Mouse (Mus musculus) urinary bladder, postnatal 0 days (tissue): Measurements from ENCODE around the gene Rhox7b. TPM values are rescaled to one million over a fixed set of nuclear protein-coding genes. Genes with fewer than 3 reads are reported as not detected.

ENCODE experiments used
- polyA plus RNA-seq: library from polyadenylated mRNA; unstranded; fragments of >200 nt; fragmentation: Nextera tagmentation; extraction: Ambion mirVana; gene quantifications from 2 replicates; pipeline ENCODE4 v1.2.1, GENCODE M21; 2015

The Rhox7b gene
- polyA plus RNA-seq = 0.17 and 0.41 TPM in 2 replicates

DNA sequence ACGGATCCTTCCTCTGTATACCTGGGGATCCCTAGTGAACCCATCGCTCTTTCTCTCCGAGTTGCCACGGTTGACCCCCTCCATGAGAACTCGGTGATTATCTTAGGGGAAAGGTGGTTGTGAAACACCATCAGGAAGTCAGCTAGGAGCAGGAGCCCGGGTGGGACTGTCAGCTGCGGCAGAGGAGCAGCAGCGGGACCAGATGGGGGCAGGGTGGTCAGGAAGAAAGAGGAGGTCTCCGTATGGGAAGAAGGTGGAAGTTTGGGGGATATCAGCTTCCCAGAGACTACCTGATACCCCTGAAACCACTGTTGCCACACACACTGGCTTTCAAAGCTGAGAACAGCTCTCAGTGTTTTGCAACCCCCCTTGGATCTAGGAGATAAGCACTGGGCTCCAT, at the start of gene Rhox7b:
Gene Rhox7b, minus strand, starts transcription at position 101 of the 400 bp plus-strand sequence.

DNA sequence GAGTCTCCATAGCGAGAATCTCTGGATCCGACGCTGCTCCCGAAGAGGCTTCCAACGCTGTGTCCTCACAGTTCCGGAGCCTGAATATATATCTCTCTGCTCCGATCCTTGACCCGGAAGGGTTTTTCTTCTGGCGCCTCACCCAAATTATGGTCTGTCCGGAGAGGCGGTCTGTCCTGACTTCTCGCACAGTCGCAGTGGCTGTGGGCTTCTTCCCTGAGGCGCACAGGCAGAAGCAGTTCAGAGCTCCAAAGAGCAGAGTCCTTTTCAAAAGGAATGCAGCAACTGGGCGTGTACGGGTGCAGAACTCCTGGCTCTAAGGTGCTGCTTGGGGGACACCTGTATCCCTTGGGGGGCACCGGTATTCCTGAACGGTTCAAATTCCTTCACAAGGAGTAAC, 4.6 kb upstream of the Rhox7b start, which contains the start of gene Rhox9:
Gene Rhox9, minus strand, starts transcription at position 101 of the 400 bp plus-strand sequence.

DNA sequence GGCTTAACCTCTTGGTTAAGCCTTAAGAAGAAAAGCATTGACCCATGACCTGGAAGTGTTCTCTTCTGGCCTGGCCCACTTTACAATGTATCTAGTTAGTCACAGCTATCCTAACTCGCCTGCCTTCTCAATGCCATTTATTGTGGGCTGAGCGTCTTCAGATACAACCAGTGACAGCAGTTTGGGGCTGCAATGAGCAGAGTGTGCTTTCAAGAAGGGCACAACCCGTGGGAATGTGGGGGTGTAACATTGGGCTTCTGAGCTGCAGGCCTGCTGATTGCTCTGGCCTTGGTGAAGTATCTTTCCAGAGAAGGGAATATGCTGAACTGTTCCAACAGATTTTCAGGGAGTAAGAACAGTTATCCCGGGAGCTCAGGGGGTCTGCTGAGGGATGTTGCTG, 18.2 kb downstream of the Rhox7b start, which contains the start of gene Rhox8:
Gene Rhox8, minus strand, starts transcription at position 101 of the 400 bp plus-strand sequence.

Other genes with a start within 250 kb of the Rhox7b start
- not detected in 2 replicates for gene Rhox4g, start 245.9 kb downstream of the Rhox7b start, polyA plus RNA-seq
- gene Rhox3h, start 228.5 kb downstream of the Rhox7b start, polyA plus RNA-seq = not detected in 2 replicates
- gene Rhox2h, start 224.0 kb downstream of the Rhox7b start, polyA plus RNA-seq = not detected in 2 replicates
- gene Rhox5, start 92.4 kb downstream of the Rhox7b start, polyA plus RNA-seq = 54.8 and 61.1 TPM in 2 replicates
- 0.12 TPM in 1 of 2 replicates, not detected in the other for gene Rhox6, start 70.3 kb downstream of the Rhox7b start, polyA plus RNA-seq
- gene Rhox7a, start 65.5 kb downstream of the Rhox7b start, polyA plus RNA-seq = 1.4 and 1.9 TPM in 2 replicates
- gene Rhox8, start 18.3 kb downstream of the Rhox7b start, polyA plus RNA-seq = 0.96 and 1.3 TPM in 2 replicates
- gene Rhox9, start 4.5 kb upstream of the Rhox7b start, polyA plus RNA-seq = not detected in 2 replicates
- not detected in 2 replicates for gene Btg1-ps1, start 121.6 kb upstream of the Rhox7b start, polyA plus RNA-seq
- gene Btg1-ps2, start 145.9 kb upstream of the Rhox7b start, polyA plus RNA-seq = not detected in 2 replicates
- not detected in 2 replicates for gene Rhox10, start 169.2 kb upstream of the Rhox7b start, polyA plus RNA-seq
- not detected in 2 replicates for gene Rhox11, start 187.9 kb upstream of the Rhox7b start, polyA plus RNA-seq
- gene Rhox12, start 213.7 kb upstream of the Rhox7b start, polyA plus RNA-seq = not detected in 2 replicates
- gene Rhox13, start 224.0 kb upstream of the Rhox7b start, polyA plus RNA-seq = not detected in 2 replicates